Mouse (Mus musculus) hindbrain, embryonic 14.5 days (tissue): ENCODE measurements at regions not wholly inside any gene's neighbourhood (a gene's known extent, or its start where the extent isn't known, plus 50 kb on each side); places are given as distances from the start of the nearest gene placed in this dataset.

ENCODE experiments used
- ATAC-seq: fragments of 200-750 bp; cut with Nextera tagmentation; 2 replicates; pipeline ENCODE4 v1.8.0; 2017; ENCODE audit warnings: moderate number of reproducible peaks, mild to moderate bottlenecking, moderate TSS enrichment, moderate library complexity; ENCODE audit not compliant: low FRiP score
- DNase-seq: peaks from one replicate; pipeline ENCODE4 v3.0.0-alpha.2; 2015; ENCODE audit warnings: low spot score
- H3K27ac ChIP-seq: fragments of 300-500 bp; sonication (generic); 2 replicates; pipeline ENCODE4 v1.5.1; 2014; ENCODE audit warnings: mild to moderate bottlenecking, moderate library complexity
- H3K27me3 ChIP-seq: fragments of 300-500 bp; sonication (generic); 2 replicates; pipeline ENCODE4 v1.6.1; 2014; ENCODE audit warnings: mild to moderate bottlenecking, low read length, mixed read lengths; ENCODE audit not compliant: control insufficient read depth, insufficient read depth
- H3K36me3 ChIP-seq: fragments of 300-500 bp; sonication (generic); replicated peaks from 2 replicates; pipeline ENCODE4 v1.6.1; 2014; ENCODE audit not compliant: control insufficient read depth, insufficient read depth
- H3K4me1 ChIP-seq: fragments of 300-500 bp; sonication (generic); replicated peaks from 2 replicates; pipeline ENCODE4 v1.6.1; 2014; ENCODE audit warnings: antibody characterized with exemption, low read length, mixed read lengths; ENCODE audit not compliant: control insufficient read depth, insufficient read depth
- H3K4me2 ChIP-seq: fragments of 300-500 bp; sonication (generic); replicated peaks from 2 replicates; pipeline ENCODE4 v1.6.1; 2014; ENCODE audit warnings: mild to moderate bottlenecking, moderate library complexity
- H3K4me3 ChIP-seq: fragments of 300-500 bp; sonication (generic); replicated peaks from 2 replicates; pipeline ENCODE4 v1.5.1; 2014; ENCODE audit warnings: mild to moderate bottlenecking, low read length
- H3K9ac ChIP-seq: fragments of 300-500 bp; sonication (generic); 2 replicates; pipeline ENCODE4 v1.6.1; 2014
- H3K9me3 ChIP-seq: fragments of 300-500 bp; sonication (generic); 2 replicates; pipeline ENCODE4 v1.6.1; 2016; ENCODE audit warnings: low read length; ENCODE audit not compliant: control insufficient read depth
- WGBS: fragments of 180-500 bp; shearing (Covaris S2); extraction: QIAGEN DNeasy Blood & Tissue Kit; methylation state at CpG from one replicate; pipeline ENCODE4 v1.1.7; 2014; 5-methylcytosine and 5-hydroxymethylcytosine counted together

GRCm38 (mm10) chr10:117524926-117525565 is 104.3 kb upstream of the Cpm start:
- Histone ChIP-seq H3K36me3 (no peaks in the 10 kb centered on the region), H3K27me3 (no peaks in the 10 kb centered on the region), H3K4me3 (no peak overlapping the region), H3K9ac (no peak overlapping the region), H3K9me3 (no peaks in the 10 kb centered on the region), H3K4me2 (no peak overlapping the region), H3K4me1 (no peaks in the 10 kb centered on the region), H3K27ac (no peak overlapping the region)
- DNase-seq (no peak), ATAC-seq (no peak)
- WGBS: 86% methylated on average over 8 of the region's 8 CpGs

GRCm38 (mm10) chr10:117524101-117524500 is 105.2 kb upstream of the Cpm start:
- H3K9ac ChIP-seq: no peak overlapping the region
- ATAC-seq: no peak
- WGBS: 83% methylated on average over 7 of the region's 7 CpGs

GRCm38 (mm10) chr10:117522906-117523829 is 106.1 kb upstream of the Cpm start:
- no peak overlapping the region for H3K4me2 ChIP-seq
- H3K27me3 ChIP-seq: no peaks in the 10 kb centered on the region
- no peak overlapping the region for H3K4me3 ChIP-seq
- no peak overlapping the region for H3K27ac ChIP-seq
- 87% methylated on average over 10 of the region's 10 CpGs for WGBS
- no peaks in the 10 kb centered on the region for H3K9me3 ChIP-seq
- H3K4me1 ChIP-seq: no peaks in the 10 kb centered on the region
- DNase-seq (no peak), ATAC-seq (no peak)
- H3K9ac ChIP-seq: no peak overlapping the region
- H3K36me3 ChIP-seq: no peaks in the 10 kb centered on the region

More at GRCm38 (mm10) chr10:117524101-117524500, 105.2 kb upstream of the Cpm start:
- Histone ChIP-seq H3K4me3 (no peak overlapping the region), H3K4me2 (no peak overlapping the region), H3K27ac (no peak overlapping the region), H3K27me3 (no peaks in the 10 kb centered on the region), H3K36me3 (no peaks in the 10 kb centered on the region), H3K9me3 (no peaks in the 10 kb centered on the region), H3K4me1 (no peaks in the 10 kb centered on the region)
- DNase-seq: no peak

- H3K9ac ChIP-seq: no peak overlapping the region
- WGBS: 94% methylated on average over 3 of the region's 3 CpGs
- H3K4me2 ChIP-seq: no peak overlapping the region
- DNase-seq (no peak), ATAC-seq (no peak)
- H3K9me3 ChIP-seq: no peaks in the 10 kb centered on the region
- H3K36me3 ChIP-seq: no peaks in the 10 kb centered on the region
- no peaks in the 10 kb centered on the region; the same call in 1 of the 2 replicates for H3K4me1 ChIP-seq
- H3K4me3 ChIP-seq: no peak overlapping the region
- H3K27ac ChIP-seq: no peak overlapping the region
- H3K27me3 ChIP-seq: no peaks in the 10 kb centered on the region
These were observed 106.9 kb upstream of the Cpm start for GRCm38 (mm10) chr10:117522373-117522772.

GRCm38 (mm10) chr10:117521315-117522270 is 107.7 kb upstream of the Cpm start:
- DNase-seq (no peak), ATAC-seq (no peak)
- Histone ChIP-seq H3K9me3 (no peaks in the 10 kb centered on the region), H3K36me3 (no peaks in the 10 kb centered on the region), H3K27me3 (no peaks in the 10 kb centered on the region), H3K4me3 (no peak overlapping the region), H3K4me1 (no peaks in the 10 kb centered on the region; the same call in 1 of the 2 replicates), H3K4me2 (no peak overlapping the region), H3K27ac (no peak overlapping the region), H3K9ac (no peak overlapping the region)
- WGBS: 77% methylated on average over 23 of the region's 23 CpGs

DNA sequence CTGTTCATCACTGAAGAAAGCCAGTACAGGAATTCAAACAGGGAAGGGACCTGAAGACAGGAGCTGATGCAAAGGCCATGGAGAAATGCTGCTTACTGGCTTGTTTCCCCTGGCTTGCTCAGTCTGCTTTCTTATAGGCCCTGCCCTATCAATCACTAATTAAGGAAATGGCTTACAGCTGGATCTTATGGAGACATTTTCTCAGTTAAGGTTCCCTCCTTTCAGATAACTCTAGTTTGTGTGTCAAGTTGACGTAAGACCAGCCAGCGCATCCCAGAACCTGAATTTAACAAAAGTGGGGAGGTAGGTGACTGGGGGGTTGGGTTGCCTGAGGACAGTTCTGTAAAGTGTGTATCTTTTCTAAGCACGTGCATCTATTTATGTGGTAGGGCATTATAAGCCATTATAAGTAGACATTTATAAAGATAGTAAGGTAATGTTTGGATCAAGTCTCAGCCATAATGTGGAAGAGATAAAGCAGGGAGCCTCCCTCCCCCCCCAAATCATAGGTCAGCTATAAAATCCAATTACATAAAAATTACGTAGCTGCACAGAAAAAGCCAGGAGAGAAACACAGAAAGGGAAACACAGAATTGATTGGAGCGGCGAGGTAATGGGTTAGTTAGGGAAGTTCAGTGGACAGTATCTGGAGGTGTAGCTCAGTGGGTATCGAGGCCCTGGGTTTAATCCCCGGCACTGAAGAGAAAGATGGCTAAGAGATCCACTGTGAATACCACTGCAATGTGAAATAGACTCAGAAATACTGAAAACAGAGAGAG is 108.6 kb upstream of the Cpm start:
- Histone ChIP-seq H3K4me2 (no peak overlapping the region), H3K27ac (no peak overlapping the region), H3K36me3 (no peaks in the 10 kb centered on the region), H3K9ac (no peak overlapping the region), H3K9me3 (no peaks in the 10 kb centered on the region), H3K27me3 (no peaks in the 10 kb centered on the region), H3K4me3 (no peak overlapping the region), H3K4me1 (no peaks in the 10 kb centered on the region; the same call in 1 of the 2 replicates)
- ATAC-seq (no peak), DNase-seq (no peak)
- 89% methylated on average over 8 of the region's 8 CpGs for WGBS

DNA sequence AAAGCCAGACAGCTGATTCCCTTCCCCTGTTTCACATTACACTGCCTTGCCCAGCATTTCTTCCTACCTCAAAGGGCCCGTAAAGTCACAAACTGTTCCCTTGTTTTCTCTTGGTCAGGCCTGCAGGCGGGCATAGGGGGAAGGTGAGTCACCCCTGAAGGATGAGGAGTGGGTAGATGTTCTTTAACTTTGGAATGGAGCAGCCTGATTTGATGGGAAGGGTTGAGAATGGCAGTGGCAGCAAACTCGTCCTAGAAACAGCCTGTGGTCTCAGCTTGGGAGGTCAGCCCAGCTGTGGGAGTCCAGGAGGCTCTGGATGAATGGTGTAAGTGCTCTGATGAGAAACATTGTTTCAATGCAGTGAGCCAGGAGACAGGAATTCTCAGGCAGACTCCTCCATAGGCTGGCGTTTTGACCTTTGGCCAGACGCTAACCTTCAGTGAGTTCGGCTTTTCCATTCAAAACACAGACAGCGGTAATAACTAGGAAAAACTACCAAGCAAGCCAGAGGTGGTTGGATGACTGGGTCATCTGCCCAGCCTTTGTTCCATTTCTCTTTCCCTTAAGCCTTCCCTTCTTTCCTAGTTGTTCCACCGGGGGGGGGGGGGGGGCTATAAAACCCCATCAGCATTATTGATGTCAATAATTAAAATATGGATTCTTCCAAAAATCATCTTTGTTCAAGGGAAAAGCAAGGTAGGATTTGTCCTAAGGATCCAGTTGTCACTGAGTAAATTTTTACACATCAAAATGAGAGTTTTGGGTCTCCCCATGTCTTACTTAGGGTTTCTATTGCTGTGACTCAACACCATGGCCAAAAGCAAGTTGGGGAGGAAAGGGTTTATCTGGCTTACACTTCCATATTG is 109.4 kb upstream of the Cpm start:
- Histone ChIP-seq H3K36me3 (no peaks in the 10 kb centered on the region), H3K9me3 (no peaks in the 10 kb centered on the region), H3K4me3 (no peak overlapping the region), H3K9ac (no peak overlapping the region), H3K27me3 (no peaks in the 10 kb centered on the region), H3K4me1 (no peaks in the 10 kb centered on the region; the same call in 1 of the 2 replicates), H3K4me2 (no peak overlapping the region), H3K27ac (no peak overlapping the region)
- DNase-seq (no peak), ATAC-seq (no peak)
- 19% methylated on average over 8 of the region's 8 CpGs for whole genome bisulfite sequencing
